Mouse (Mus musculus): Measurements from ENCODE around the gene Add3.

The Add3 gene

DNA sequence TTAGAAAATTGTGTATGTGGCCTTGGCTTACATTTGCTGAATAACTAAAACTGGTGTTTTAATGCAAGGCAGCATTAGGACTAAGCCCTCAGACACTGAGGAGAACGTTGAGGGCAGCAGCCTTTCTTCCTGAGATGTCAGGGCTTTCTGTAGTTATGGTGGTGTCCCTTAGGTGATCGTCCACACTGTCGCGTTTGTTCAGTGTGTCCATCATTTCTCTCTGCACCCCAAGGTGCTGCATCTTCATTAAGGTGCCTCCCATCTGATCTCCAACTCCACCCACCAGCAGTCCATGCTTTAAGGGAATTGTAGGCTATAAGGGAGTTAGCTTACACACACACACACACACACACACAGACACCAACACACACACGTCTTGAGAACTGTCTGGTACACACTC lies 28.3 kb downstream of the Add3 start:
- no peak for DNase-seq

DNA sequence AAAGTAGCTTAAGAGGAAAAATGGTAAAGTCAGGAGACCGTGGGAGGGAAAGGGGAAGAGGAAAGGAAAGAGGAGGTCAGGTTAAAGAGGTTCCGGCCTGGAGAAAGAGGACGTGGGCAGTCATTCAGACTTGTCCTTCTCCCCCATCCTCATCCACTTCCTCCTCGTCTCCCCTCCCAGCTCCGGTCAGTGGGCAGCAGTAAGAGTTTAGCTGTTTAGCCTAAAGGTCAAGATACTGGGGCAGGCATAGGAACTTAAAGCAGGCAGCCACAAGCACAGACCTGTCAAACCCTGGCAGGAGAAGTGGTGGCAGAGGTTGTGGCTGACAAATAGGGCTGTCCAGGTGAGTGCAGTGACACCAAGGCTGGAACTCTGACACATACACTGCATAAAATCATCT lies 30.4 kb downstream of the Add3 start:
- no peak for DNase-seq

DNA sequence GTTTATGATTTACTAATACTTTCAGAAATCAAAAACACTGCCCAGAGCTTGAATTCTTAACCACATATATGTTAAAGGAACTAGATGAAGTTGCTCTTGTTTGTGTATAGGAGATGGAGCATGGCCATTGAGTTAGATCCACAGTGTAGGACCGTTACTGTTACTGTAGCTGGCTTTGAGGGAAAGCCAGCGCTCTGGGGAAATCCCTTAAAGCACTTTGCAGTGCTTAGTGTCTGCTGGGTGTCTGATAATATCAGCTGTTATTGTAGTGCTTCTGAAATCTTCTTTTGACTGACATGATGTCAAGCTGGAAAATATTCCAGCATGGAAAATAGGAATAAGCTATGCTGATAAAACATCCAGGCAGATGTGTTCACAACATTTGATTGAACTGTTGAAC lies 33.8 kb downstream of the Add3 start:
- DNase-seq, result no peak

DNA sequence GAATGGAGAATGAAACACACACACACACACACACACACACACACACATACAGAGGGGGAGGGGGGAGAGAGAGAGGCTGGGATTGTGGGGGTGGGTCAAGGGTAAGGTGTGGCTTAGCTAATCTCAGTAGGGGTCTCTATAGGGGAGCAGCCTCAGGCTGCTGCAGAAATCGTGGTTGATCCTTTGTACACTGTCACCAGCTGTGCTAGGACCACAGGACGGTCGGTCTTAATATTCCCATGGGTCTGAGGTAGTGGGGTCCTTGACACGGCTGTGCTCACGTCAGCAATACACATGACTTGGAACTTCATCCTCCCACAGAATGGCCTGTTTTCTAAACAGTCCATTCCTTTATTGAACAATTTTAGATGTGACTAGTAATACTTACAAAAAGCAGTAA lies 35.3 kb downstream of the Add3 start:
- DNase-seq, result no peak

DNA sequence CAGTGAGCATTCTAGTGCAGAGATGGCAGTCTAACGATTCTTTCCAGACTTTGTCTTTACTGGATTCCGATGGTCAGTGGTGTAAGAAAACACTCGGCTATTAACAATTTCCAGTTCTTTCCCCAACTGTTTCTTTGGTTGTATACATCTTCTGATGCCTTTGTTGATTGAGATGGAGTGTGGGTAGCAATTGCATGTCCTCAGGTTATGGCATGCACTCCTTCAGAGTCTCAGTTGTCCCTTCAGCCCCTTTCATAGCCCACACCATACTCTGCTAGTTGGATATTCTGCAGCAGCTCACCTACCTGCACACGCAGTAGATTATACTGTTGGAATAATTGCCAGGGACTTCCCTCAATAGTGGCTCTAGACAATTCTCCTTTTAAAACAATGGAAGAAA lies 36.3 kb downstream of the Add3 start:
- no peak for DNase-seq

DNA sequence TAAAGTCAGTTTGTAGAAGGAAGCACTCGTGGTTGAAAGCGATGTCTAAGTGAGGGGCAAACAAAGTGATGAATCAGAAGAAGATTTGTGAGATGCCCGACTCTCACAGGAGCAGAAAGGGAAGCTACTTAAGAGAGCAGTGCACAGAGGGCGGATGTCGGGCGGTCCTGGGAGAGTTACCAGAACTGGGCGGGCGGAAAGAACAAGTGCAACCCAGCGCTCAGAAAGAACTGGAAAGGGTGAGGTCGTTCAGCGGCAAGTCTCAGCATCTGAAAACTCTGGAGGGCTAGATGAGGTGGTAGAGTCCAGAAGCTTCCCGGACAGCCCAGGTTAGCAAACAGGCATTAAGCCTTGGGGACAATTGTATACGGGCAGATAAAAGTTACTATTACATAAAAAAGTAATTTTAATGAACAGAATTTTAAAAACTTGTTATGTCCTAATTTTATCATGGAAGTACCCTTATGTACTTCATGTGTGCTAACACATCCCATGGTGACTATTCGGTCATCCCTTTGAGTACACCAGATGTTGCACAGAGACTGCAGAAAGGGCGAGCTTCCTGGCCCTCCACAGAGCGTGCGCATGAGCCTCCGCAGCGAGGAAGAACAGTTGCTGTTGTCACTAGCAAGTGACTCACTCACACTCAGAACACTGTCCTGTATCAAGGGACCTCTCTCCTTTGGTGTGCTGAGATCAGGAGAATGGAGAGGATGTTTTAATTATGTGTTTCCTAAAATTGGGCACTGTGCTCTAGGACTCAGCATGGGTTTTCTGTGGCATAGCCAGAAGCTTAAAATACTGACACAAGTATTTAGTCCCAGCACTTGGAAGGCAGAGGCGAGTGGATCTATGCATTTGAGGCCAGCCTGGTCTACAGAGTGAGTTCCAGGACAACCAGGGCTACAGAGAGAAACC lies 38.6 kb downstream of the Add3 start:
- DNase-seq, result no peak

DNA sequence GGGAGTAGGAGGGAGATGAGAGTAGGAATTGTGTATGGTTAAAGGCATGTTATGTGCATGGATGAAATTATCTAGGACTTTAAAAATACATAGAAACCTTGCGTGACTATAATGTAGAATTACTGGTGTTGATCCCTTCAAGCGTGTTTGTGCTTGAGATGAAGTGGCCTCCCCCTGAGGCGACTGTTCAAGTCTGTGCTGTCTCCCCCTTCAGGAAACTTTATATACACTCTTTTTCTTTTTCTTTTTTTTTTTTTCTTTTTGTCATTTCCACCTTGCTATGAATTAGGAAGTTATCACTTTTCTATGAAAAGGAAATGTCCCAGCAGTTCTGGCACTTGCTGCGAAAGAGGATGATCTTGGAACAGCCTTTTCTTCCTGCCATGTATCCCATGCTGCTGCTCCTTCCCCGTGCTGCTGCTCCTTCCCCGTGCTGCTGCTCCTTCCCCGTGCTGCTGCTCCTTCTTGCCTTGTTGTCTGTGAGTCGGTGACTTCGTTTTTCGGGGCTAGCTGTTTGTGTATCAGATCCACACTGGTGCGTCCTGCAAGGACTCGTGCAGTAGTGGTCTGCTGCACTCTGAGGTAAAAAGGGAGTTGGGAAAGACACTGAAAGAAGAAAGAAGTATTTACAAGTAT lies 40.0 kb downstream of the Add3 start:
- no peak for DNase-seq

DNA sequence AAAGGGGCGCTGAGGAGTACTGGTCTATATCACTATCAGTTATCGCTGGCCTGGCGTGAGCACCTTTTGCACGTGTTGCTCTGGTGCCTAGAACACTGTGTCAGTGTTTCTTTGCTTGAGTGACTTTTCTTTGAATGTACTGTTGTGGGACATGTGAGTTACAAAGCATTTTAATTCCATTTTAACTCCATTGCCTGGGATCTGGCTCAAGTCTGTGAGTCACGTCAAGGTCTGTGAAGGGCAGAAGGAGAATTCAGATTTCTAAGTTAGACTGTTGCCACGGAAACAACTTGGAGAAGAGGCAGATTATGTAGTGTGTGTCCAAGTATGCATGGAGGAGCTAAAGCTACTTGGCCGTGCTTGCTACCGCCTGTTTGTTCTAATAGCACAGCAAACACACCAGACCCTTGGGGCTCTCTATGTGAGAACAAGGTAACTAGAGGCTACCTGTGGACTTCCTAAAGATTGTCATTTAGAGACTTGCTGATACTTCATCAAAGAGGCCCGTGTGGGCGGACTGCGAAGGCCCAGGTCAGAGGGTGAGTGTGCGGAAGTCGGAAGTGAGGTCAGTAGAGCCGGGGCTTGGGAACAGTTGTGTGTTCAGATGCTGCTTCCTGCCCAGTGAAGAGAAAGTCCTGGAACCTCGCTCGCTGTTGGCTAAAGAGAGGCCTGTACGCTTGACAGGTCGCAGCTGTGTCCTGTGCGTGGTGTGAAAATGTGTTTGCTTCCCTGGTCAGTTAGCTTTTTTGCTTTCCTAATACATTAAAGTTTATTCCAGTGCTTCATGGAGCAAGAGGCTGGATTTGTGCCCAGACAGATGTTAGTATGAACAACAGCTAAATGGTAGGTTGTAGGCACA lies 41.0 kb downstream of the Add3 start:
- no peak for DNase-seq

DNA sequence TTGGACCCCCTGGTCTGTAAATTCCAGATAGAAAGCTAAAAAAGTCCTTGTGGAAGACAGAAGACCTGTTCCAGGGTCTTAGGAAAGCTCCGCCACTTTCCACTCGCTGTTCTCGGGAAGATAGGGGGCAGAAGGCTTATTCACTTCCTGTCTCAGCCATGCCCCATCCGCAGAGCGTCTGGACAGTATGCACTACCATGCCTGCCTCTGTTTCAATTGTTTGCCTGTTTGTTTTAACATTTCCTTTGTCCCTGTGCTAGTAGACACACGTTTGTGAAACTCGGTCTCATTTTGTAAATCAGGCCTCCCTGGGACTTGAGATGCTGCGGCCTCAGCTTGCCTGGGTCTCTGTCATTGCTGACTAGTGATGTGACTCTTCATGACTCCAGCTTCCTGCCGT lies 43.4 kb downstream of the Add3 start:
- DNase-seq, result no peak

DNA sequence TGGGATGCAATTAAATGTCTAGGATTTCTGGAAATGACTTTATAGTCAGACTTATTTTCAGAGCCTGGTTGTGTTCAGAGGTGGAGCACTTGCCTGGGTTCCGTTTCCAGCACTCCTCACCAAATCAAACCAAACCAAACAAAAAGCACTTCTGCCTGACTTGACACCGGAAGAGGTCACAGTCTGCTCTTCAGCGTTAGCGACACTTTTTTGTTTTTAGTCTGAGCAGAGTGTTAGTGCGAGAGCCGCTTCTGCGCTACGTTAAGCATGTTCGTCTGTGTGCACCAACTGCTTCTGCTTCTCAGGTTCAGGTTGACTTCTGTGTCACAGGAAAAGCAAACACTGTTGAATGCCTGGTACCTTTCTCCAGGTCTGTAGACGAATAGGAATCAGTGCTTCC lies 44.0 kb downstream of the Add3 start:
- DNase-seq, result no peak

DNA sequence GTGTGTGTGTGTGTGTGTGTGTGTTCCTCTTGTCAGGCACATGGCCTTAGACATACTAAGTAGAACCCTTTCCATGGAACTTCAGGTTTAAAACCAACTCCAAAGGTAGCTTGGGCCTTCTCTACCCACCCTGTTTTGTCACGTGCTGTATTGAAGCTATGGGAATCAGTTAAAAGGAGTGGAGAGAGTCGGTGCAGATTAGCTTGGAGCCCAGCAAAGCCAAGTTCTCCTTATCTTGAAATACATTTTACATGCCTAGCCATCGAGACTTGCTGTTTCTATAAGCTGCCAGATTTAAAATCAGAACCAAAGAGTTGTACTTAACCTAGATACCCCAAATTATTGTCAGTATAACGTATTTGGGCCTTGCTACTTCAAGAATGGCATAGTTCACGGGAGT lies 44.7 kb downstream of the Add3 start:
- DNase-seq, result no peak

DNA sequence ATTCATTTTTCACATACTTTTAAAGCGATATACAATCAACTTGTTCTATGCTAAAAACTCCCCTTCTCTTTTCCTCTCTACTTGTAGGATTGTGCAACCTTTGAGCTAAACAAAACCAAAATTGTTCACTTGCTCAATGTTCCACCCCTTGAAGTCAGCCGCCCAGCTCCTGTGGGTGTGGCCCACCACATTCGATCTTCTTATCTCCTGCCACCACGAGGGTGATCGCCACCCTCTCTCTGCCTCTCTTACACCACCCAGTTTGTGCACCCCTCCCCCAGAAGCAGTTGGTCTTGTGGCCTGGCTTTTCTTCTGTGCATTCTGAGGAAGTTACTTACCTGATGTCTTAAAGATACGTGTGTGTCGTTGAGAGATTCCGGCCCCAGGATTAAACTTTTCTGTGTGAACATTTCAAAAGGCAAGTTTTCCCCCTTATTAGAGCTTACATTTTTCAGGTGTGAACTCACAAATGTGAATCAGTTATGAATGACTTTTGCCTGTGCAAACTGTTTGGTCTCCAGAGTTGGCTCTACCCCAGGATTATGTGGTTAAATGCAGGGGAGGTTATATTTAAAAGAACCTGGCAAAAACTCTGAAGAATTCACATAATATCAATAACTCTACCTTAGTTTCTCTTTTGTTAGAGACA lies 45.4 kb downstream of the Add3 start:
- no peak for DNase-seq

DNA sequence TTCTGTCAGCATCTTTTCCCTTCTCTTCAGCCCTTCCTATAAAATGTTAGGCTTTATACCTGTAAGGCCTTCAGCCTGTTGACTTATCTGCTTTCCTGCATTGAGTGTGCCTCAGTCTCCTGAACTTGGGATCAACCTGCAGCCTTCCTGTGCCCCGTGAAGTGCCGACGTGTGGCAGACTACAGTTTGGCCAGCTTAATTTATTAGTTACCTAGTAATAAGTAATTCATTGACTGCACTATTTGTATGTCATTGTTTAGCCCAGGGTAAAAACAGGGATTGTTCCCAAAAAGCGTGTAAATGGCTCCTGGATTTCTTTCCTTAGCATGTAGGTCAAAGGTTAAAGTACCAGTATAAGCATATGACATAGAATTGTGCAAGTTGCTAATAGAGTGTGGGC lies 46.2 kb downstream of the Add3 start:
- no peak for DNase-seq

DNA sequence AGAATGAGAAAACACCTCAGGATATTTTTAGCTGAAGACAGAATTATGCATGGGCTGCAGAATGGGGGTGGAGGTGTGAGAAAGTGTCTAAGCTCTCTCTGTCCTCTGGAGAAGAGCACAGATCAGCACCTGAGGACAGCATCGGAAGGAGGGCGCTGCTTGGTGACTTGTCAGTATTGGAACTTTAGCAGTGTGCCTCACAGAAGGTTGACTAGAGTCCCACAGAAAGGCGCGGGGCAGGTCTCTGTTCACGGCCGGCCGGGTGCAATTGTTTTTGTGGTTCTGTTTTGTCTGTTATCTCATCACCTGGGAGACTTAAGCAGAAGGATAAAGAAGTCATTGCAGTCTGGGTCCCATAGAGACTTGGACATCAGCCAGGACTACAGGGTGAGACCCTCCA lies 47.3 kb downstream of the Add3 start:
- DNase-seq, result no peak

DNA sequence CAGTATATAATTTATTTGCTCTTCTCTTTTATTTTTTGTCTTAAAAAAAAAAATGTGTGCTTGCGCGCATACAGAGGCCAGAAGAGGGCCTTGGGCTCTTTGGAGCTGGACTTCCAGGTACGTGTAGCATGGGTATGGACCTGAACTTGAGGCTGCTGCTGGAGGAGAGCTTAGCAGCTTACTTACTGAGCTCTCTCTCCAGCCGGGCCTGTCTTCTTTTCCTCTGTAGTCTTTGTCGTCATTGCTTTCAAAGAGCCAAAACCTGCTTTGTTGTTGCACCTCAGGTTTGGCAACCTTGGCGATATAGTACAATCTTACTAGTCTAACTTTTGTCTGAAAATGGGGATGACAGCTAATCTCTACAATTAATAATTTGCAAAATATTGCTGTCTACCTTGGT lies 47.9 kb downstream of the Add3 start:
- no peak for DNase-seq

DNA sequence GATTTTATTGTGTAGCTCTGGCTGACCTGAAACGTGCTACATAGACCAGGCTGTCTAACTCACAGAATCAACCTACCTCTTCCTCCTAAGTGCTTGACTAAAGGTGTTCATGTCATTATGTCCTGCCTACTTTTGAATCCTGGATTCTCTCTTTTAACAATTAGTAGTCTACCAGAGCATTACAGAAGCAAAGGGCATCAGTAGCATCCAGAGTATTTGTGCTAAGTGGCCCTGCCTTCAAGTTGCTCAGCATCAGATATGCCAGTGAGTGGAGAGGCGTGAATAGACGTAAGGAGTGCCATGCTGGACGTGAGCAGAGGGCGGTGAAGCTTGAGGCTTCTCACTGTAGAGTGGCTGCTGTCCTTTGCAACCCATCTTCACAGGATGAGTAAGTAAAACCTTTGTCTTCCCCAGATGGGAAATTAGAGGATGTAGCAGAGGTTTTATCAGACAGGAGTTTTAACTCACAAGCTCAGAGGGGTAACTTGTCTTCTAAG lies 48.5 kb downstream of the Add3 start:
- DNase-seq, result no peak

DNA sequence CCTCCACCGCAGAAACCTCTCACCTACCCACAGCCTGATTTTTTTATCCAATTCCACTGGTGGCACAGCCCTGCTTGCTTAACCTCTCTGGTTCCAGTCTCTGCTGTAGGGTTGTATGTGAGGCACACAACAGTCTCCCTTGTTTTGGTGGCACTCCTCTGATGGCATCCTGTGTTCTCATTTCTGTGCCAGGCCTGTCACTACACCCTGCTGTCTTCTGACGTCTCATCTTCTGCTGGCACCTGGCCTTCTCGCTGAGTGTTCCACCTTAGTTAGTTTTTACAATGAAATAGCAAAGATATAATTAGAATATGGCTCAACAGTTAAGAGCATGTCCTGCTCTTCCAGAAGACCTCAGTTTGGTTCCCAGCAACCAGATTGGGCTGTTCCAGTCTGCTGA lies 49.5 kb downstream of the Add3 start:
- no peak for DNase-seq

DNA sequence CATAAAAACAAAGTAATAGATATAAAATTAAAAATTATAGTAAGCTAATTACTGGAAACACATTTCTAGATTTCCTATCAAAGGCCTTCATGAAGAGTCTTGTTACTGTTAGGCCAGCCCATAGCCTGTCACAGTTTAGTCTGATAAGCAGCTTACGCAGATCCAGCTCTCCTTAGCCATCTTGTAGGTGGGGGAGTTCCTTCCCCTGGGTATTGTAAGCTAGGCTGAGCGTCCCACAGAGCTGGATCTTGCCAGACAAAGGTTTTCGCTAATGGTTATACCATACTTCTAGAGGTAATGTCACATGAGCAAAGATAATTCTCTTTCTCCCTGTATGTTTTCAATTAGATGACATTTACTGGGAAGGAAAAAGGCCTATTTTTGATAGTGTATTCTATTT lies 50.0 kb downstream of the Add3 start:
- DNase-seq, result no peak

DNA sequence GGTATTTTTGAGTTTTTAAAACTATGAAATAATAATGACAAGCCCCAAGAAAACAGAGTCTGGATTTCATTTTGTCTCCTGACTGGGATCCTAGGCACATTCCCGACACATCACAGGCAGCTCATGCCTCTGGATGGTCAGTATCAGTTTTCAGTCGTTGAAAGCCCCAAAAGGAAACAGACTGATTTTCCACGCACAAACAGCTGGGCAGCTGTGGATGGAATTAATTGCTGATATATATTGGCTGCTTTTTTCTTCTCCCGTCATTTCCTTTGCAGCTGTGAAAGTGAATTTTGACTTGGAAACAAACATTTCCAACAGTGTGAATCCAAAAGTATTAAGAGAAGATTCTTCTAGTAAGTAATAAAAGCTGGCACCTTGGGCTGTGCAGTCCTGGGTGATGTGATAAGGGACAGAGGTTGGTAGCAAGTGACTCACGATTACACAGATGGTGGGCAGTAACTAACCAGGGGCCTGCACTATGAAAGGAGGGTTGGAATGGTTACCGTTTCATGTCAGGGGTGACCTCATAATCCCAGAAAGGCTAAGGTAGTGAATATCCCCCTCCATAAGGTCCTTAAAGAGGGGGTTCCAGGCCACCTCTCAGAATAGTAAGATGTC lies 51.7 kb downstream of the Add3 start:
- DNase-seq, result no peak

DNA sequence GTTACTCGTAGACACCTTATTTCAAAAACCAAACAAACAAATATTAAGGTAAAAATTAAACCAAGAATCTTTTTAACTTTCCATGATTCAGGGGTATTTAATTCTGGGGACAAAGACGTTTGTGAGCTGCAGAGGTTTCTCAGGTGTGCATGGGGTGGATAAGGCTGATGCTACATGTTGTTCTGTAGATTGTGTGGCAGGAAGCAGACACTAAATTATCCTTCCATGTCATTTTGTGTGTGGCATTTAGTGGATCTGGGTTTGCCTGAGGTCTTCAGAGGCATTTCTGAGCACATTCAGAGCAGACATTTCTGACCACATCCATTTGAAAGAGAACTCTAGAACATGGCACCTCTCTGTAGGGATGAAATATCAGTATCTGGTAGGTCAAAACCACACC lies 52.9 kb downstream of the Add3 start:
- no peak for DNase-seq

DNA sequence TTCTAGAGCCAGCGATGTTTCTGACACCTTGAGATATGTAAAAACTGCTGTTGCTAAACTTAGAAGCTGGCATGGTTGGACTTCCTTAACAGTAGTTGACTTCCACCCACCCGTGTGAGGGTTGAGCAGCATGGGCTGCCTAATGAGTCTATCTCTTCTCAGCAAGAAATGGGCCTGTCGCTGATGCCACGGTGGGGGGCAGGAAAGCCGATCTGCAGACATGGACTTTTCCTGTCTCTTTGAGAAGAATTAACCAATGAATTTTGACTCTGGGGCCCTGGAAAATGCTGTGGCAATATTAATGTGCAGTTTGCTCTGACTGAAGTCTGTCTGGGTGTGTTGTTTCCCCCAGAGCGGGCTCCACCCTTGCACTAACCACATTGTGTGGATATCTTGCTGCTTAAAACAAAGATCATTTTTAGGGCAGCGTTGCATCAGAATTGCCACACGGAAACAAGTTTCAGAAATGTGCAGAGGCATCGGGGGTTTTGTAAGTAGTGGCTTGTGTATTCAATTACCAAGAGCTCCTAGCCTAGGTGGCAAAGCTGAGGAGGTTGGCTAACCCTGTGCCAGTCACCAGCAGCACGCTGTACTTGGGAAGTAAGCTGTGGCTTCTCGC lies 53.8 kb downstream of the Add3 start:
- DNase-seq, result no peak

Data from right cerebral cortex, postnatal 25 days (tissue).